Mouse (Mus musculus): ENCODE results near the gene Pi4kb. TPM values are rescaled to one million over a fixed set of nuclear protein-coding genes. Genes with fewer than 3 reads are reported as not detected.

Pi4kb gene
- polyA plus RNA-seq, 1 experiment from 2014 or later: 24.6 TPM

DNA sequence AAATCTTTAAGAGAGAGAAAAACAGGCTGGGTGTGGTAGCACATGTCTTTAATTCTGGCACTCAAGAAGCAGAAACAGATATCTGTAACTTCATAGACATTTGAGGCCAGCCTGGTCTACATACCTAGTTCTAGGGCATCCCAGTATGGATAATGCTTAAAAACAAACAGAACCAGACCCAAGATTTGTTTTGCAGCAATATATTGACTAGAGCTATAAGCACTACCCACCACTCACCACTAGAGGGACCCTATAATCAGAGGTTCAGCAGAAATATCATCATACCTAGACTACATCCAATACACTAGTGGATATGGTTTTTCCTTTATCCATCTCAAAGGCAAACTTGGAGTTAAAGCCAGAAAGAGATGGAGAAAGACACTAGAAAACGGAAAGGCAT lies 78.4 kb downstream of the Pi4kb start:
- no peaks in the 10 kb centered on the region for H3K27me3 ChIP-seq (replicated peaks)
- WGBS: 36% methylated on average over 1 of the region's 1 CpGs
- H3K9me3 ChIP-seq: no peaks in the 10 kb centered on the region
- no peaks in the 10 kb centered on the region for H3K4me1 ChIP-seq
- peaks cover under 1% of the 10 kb centered on the region; the same call in 1 of the 2 replicates for H3K36me3 ChIP-seq (replicated peaks)
- H3K9ac ChIP-seq: no peak overlapping the region
- ATAC-seq (replicated peaks): peak; percentile 63; the same call in 1 of the 2 replicates
- H3K4me2 ChIP-seq: no peak overlapping the region
- no peak overlapping the region for H3K27ac ChIP-seq
- no peak overlapping the region for H3K4me3 ChIP-seq

DNA sequence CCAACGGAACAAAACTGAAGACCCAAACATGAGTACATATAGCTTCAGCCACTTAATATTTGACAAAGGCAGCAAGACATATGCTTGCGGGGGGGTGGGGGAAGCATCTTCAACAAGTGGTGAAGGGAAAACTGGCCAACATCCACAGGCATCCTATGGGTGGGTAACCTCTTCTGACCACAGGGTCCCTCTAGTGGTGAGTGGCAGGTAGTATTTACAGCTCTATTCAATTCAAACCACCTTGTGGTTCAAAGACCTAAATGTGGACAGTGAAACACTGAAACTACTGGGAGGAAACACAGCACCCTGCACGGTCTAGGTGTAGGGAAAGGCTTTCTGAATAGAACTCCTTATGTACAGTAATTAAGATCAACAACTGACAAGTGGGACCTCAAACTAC lies 79.2 kb downstream of the Pi4kb start:
- no peak for ATAC-seq (replicated peaks)
- no peak overlapping the region for H3K4me2 ChIP-seq
- H3K9ac ChIP-seq: no peak overlapping the region
- H3K27ac ChIP-seq: no peak overlapping the region
- H3K4me3 ChIP-seq: no peak overlapping the region
- no peaks in the 10 kb centered on the region for H3K4me1 ChIP-seq
- no peaks in the 10 kb centered on the region for H3K27me3 ChIP-seq (replicated peaks)
- peaks cover 6% of the 10 kb centered on the region; the same call in 1 of the 2 replicates for H3K36me3 ChIP-seq (replicated peaks)
- 37% methylated on average over 3 of the region's 3 CpGs for WGBS
- no peaks in the 10 kb centered on the region for H3K9me3 ChIP-seq

DNA sequence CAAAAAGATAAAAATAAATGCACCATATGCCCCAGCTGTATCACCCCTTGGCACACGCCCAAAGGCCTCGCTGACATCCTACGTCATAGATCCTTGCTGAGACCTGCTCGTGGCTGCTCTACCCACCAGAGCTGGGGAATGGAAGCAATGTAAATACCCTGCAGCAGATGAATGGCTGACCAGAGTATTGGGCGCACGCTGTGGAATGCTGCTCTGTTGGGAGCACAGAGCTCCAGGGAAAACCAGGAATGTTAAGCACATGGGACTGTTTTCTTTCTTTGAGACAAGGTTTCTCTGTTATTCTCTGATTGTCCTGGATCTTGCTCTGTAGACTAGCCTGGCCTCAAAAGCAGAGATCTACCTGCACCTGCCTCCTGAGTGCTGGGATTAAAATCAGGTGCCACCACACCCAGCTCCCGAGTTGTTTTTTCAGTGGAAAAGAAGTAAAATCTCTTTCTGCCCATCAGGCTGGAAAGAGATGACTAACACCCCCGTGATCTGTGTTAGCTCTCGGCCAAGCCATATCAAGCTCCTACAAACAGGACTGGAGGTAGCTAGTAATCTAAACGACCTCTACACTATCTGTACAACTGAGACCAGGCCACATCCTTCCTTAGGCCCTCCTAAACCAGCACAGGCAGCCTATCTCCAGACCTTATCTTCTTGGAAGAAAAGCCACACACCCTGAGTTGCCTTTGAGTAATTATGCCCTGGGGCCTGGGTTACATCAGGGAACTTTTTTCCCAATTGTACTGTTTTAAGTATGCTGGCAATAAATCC lies 80.1 kb downstream of the Pi4kb start:
- no peaks in the 10 kb centered on the region for H3K4me1 ChIP-seq
- WGBS: 51% methylated on average over 10 of the region's 10 CpGs
- no peak overlapping the region for H3K9ac ChIP-seq
- peaks cover 14% of the 10 kb centered on the region; the same call in 1 of the 2 replicates for H3K36me3 ChIP-seq (replicated peaks)
- H3K9me3 ChIP-seq: no peaks in the 10 kb centered on the region
- no peaks in the 10 kb centered on the region for H3K27me3 ChIP-seq (replicated peaks)
- no peak overlapping the region for H3K4me2 ChIP-seq
- no peak overlapping the region for H3K4me3 ChIP-seq
- H3K27ac ChIP-seq: no peak overlapping the region
- ATAC-seq (replicated peaks): no peak

DNA sequence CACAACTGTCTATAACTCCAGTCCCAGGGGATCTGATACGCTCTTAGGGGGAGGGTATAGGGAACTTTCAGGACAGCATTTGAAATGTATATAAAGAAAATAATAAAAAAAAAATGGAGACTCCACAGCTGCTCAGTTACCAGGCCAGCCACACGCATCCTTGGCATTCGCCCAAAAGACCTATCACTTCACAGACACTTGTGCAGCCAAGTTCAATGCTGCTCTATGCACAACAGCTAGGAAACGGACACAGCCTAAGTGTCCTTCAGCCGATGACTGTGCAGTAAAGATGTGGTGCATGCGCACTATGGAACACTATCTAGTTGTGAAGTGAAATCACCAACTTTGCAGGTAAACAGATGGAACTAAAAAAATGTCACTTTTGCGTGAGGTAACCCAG lies 81.7 kb downstream of the Pi4kb start:
- no peak overlapping the region for H3K4me3 ChIP-seq
- no peak overlapping the region for H3K4me2 ChIP-seq
- no peak overlapping the region for H3K9ac ChIP-seq
- no peak overlapping the region for H3K27ac ChIP-seq
- H3K9me3 ChIP-seq: no peaks in the 10 kb centered on the region
- no peaks in the 10 kb centered on the region for H3K4me1 ChIP-seq
- WGBS: 93% methylated on average over 7 of the region's 7 CpGs
- no peak for ATAC-seq (replicated peaks)
- H3K36me3 ChIP-seq (replicated peaks): peaks cover 28% of the 10 kb centered on the region; the same call in 1 of the 2 replicates
- H3K27me3 ChIP-seq (replicated peaks): no peaks in the 10 kb centered on the region

Small RNAs within 50 kb of the gene (microRNA-seq; reads per million reads assigned to microRNA genes)
- gene Mir7013: 1.7 reads per million

Other genes starting within 250 kb of the Pi4kb start
- gene Cgn, start 188.2 kb upstream of the Pi4kb start, polyA plus RNA-seq (2015; fragmentation: Nextera tagmentation; extraction: Ambion mirVana): 11.6 and 13.7 TPM in 2 replicates
- gene Pogz, start 137.2 kb upstream of the Pi4kb start, polyA plus RNA-seq (2015; fragmentation: Nextera tagmentation; extraction: Ambion mirVana): 25.9 and 27.5 TPM in 2 replicates
- gene Psmb4, start 87.8 kb upstream of the Pi4kb start, polyA plus RNA-seq (2015; fragmentation: Nextera tagmentation; extraction: Ambion mirVana): 357 and 395 TPM in 2 replicates
- gene Selenbp1, start 41.7 kb upstream of the Pi4kb start, polyA plus RNA-seq (2015; fragmentation: Nextera tagmentation; extraction: Ambion mirVana): 11.2 and 14.0 TPM in 2 replicates
- gene Rfx5, start 20.7 kb upstream of the Pi4kb start, polyA plus RNA-seq (2015; fragmentation: Nextera tagmentation; extraction: Ambion mirVana): 6.5 and 7.0 TPM in 2 replicates
- 20.7 and 21.2 TPM in 2 replicates for gene Zfp687, start 40.7 kb downstream of the Pi4kb start, polyA plus RNA-seq (2015; fragmentation: Nextera tagmentation; extraction: Ambion mirVana)
- 277 and 284 TPM in 2 replicates for gene Psmd4, start 67.9 kb downstream of the Pi4kb start, polyA plus RNA-seq (2015; fragmentation: Nextera tagmentation; extraction: Ambion mirVana)
- gene Pip5k1a, start 132.2 kb downstream of the Pi4kb start, polyA plus RNA-seq (2015; fragmentation: Nextera tagmentation; extraction: Ambion mirVana): 17.2 and 17.4 TPM in 2 replicates
- 212 and 216 TPM in 2 replicates for gene Vps72, start 136.3 kb downstream of the Pi4kb start, polyA plus RNA-seq (2015; fragmentation: Nextera tagmentation; extraction: Ambion mirVana)
- 1.7 and 2.0 TPM in 2 replicates for gene Tmod4, start 149.7 kb downstream of the Pi4kb start, polyA plus RNA-seq (2015; fragmentation: Nextera tagmentation; extraction: Ambion mirVana)
- 89.8 and 90.0 TPM in 2 replicates for gene Scnm1, start 159.3 kb downstream of the Pi4kb start, polyA plus RNA-seq (2015; fragmentation: Nextera tagmentation; extraction: Ambion mirVana)
- 48.9 and 52.1 TPM in 2 replicates for gene Lysmd1, start 159.4 kb downstream of the Pi4kb start, polyA plus RNA-seq (2015; fragmentation: Nextera tagmentation; extraction: Ambion mirVana)
- gene Tnfaip8l2, start 167.6 kb downstream of the Pi4kb start, polyA plus RNA-seq (2015; fragmentation: Nextera tagmentation; extraction: Ambion mirVana): 3.0 and 3.6 TPM in 2 replicates
- 33.1 and 42.6 TPM in 2 replicates for gene Sema6c, start 185.7 kb downstream of the Pi4kb start, polyA plus RNA-seq (2015; fragmentation: Nextera tagmentation; extraction: Ambion mirVana)
- 3.4 and 3.7 TPM in 2 replicates for gene Gabpb2, start 243.2 kb downstream of the Pi4kb start, polyA plus RNA-seq (2015; fragmentation: Nextera tagmentation; extraction: Ambion mirVana)

Data from midbrain, embryonic 15.5 days (tissue).